Mouse (Mus musculus) heart, postnatal 14 days (tissue): ENCODE data around the gene Nphs1. TPM values are rescaled to one million over a fixed set of nuclear protein-coding genes. Genes with fewer than 3 reads are reported as not detected.
"Not testable (repeated sequence)": the region's sequence is repeated elsewhere in the genome, so short reads cannot be mapped to it uniquely, and the experiment has no call there.

Experiments
- DNase-seq, 2 experiments: peaks; one replicate each; pipeline ENCODE4 v3.0.0; 2021 to 2022
- intact Hi-C: fragments of 180-260 bp; cut with DNase I; formaldehyde crosslinking; loops from one replicate; pipeline ENCODE4 v1.15.1; 2025
- total RNA-seq, 2 experiments: library from RNA; stranded (reverse); gene quantifications; 2 replicates each; pipeline ENCODE4 v1.2.3; 2021

The Nphs1 gene
- total RNA-seq, 2 experiments from 2014 or later = not detected

DNA sequence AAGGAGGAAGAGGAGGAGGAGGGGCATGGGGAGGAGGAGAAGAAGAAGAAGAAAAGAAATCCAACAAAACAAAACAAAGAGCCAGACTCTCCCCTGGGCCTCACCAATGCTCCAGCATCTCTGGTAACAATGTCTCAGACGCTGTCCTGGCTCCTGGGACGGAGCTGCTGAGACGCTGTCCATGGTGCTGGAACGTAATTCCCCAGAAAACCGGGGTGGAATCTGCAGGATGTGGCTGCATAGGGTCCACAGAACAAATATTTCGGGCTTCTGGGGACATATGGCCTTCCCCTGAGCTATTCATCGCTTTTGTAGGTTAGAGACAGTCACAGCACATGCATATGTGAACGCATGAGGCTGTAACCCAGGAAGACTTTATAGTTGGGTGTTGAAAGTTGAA is 26.1 kb downstream of the Nphs1 start:
- intact Hi-C loops = no loop called here
- peak; percentile 22 to 61 for DNase-seq

DNA sequence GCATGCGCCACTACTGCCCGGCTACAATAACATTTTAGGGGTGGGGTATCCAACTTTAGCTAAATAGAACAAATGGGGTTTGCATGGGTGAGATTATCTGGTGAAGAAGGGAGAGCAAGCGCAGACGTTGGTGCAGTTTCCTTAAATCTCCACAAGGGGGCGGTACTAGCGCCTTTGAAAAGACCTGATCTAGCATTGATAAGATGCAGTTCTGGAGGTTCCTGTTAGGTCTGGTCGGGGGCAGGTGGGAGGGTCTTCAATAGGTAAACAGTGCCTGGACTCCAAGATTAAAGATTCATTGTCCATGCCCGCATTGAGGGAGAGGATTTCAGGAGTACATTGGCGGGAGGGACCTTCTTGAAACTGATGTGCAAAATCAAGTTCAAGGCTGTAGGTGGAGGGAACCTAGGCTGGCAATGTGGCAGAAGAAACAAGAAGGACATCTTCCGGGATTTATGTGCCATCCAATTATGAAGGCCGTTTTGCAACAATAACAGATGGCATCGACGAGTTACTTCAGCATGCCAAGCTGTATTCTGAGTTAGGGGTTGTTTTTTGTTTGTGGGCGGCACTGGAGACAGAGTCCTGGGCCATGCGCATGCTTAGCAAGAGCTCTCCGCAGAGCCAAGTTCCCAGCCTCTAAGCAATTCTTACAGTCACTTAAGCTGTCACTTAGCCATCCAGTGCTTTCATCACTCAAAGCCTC is 32.3 kb downstream of the Nphs1 start:
- peak; percentile 15 to 38 for DNase-seq
- intact Hi-C loops = loop anchor here (5.0 kb wide), 2 partner anchors 48 to 62 kb away; partner anchors contain the start of genes Hspb6 and Proser3

- intact Hi-C loops = loop anchor here (5.0 kb wide), 2 partner anchors 49 to 61 kb away; partner anchors contain the start of genes Hspb6 and Proser3
- DNase-seq = no peak
Measured at GRCm38 (mm10) chr7:30490957-30491307, 32.8 kb downstream of the Nphs1 start.

DNA sequence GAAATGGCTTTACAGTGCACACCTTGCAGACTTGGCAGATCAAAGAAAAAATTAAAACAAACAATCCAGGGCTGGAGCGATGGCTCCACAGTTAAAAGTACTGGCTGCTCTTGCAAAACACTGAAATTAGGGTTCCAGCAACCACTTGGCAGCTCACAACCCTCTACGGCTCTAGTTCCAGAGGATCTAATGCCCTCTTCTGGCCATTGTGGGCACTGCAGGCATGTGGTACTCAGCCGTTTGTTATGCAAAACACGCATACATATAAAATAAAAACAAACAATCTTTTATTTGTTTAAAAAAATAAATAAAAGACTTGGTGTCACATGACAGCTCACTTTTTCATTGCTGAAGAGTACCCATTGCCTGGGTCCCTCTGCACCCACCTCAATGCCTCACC is 34.6 kb downstream of the Nphs1 start:
- peak; percentile 74 to 85 for DNase-seq
- intact Hi-C loops = loop anchor here (2.0 to 5.0 kb wide), 3 partner anchors 50 to 120 kb away; partner anchors contain the start of genes Hspb6 and Proser3

DNA sequence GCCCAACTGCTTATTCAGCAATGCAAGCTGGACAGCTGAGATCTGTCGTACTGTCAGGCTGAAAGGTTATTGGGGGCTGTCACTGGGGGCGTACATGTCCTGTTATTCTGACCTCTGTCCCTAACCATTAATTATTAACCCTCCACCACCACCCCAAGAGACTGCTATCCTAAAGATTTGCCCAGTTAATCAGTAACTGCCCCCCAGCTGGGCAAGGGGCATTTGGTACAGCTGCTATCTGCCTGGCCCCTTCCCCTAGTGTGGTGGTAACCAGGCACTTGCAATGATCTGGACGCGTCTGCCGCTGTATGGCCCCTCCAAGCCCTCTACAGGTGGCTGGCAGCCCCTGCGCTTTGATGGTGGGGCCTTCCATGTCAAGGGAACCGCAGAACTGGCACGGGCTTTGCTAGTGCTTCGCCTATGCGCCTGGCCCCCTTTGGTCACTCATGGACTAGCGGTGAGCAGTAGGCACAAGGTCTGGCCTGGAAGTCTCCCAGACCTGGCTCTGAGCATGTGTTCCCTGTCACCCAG is 35.4 kb downstream of the Nphs1 start, which contains the start of gene Prodh2:
Gene Prodh2, plus strand, starts transcription at position 222 of the 531 bp plus-strand sequence.
- intact Hi-C loops = loop anchor here (2.0 to 5.0 kb wide), 3 partner anchors 51 to 121 kb away; partner anchors contain the start of genes Hspb6 and Proser3
- DNase-seq = no peak

DNA sequence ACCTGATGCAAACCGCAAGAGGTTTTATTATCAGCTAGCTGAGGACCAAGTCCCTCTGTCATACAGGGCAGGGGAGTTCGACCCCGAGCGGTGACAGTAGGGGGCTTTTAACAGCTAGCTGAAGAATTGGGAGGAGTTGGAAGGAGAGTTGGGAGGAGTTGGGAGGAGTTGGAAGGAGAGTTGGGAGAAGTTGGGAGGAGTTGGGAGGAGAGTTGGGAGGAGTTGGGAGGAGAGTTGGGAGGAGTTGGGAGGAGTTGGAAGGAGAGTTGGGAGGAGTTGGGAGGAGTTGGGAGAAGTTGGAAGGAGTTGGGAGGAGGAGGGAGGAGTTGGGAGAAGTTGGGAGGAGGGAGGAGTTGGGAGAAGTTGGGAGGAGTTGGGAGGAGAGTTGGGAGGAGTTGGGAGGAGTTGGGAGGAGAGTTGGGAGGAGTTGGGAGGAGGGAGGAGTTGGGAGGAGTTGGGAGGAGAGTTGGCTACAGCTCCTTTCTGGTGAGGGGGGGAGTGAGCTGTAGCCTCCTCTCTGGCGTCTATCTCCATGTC is 37.5 kb downstream of the Nphs1 start:
- DNase-seq, intact Hi-C loops: not testable (repeated sequence)

- DNase-seq, intact Hi-C loops: not testable (repeated sequence)
Measured at GRCm38 (mm10) chr7:30501159-30501558, 43.0 kb downstream of the Nphs1 start.

DNA sequence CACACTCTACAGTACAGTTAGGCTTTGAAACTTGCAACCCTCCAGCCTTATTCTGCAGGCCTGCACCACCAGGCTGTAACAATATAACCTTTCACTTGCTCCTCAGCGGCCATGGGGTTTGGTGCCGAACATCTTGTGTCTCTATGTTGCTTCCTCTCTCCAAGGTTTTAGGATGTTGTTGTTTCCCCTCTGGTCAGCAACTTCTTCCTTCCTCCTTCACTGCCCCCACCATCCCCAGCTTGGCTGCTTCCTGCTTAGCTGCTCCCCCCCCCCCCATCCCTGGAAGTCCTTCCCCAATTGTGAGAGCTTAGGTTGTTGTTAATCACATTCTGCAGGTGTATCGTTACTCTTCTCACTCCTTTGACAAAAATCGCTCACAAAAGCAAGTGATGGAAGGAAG is 49.9 kb downstream of the Nphs1 start:
- DNase-seq = no peak

DNA sequence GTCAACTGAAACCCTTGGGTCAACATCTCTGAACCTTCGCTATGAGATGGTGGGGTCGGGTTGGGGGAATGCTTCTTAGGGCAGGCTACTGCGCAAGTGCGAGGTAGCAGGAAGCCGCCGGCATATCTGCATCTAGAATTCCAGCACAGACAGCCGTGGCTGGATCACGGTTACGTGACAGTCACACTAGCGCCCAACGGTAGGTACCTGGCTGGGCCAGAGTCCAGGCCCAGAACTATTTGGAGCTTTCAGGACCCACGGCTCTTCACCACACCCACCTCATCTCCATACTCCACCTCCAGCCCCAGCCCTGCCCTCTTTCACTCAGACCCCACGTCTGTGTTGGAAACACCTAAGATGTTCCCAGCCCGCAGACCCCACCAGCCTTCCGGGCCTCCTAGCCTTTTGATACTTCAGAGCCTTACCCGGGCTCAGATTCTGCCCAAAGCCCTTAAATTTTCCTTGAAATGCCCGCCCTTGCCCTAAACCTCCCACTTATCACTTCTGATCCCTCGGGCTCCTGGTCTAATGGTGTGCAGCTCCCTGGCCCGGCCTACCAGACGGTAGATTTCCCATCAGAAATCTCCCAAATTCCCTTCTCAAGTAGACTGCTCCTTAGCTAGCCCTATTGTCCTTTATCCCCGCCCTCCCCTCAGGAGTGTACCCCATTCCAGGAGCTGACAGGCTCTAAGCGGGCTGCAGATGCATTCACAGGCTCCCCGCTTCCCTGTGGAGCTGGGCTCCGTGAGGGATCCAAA is 57.1 kb downstream of the Nphs1 start:
- DNase-seq = no peak
- intact Hi-C loops = no loop called here

More for the DNA sequence above, 49.9 kb downstream of the Nphs1 start:
- intact Hi-C loops = no loop called here

DNA sequence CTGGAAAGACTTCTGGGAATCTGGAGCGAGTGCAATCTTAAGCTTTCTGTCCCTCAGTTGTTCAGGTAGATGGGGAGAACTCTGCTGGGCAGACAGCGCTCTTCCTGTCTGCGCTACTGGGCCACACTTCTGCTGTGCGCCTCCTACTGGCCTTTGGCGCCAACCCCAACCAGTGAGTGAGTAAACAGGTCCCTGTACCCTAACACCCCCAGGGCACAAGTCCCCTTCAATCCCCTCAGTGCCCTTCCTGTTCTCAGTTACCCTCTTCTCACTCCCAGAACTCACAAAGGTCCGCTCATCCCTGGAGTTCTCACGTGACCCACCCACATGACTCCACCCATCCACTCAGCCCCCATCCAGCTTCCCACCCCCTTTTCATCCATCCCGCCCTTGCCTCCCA is 60.2 kb downstream of the Nphs1 start:
- intact Hi-C loops = no loop called here
- DNase-seq = no peak

GRCm38 (mm10) chr7:30520396-30520795 is 62.3 kb downstream of the Nphs1 start:
- no peak for DNase-seq
- intact Hi-C loops = no loop called here

- no peak for DNase-seq
- intact Hi-C loops = no loop called here
Measured at GRCm38 (mm10) chr7:30520856-30521255, 62.7 kb downstream of the Nphs1 start.

DNA sequence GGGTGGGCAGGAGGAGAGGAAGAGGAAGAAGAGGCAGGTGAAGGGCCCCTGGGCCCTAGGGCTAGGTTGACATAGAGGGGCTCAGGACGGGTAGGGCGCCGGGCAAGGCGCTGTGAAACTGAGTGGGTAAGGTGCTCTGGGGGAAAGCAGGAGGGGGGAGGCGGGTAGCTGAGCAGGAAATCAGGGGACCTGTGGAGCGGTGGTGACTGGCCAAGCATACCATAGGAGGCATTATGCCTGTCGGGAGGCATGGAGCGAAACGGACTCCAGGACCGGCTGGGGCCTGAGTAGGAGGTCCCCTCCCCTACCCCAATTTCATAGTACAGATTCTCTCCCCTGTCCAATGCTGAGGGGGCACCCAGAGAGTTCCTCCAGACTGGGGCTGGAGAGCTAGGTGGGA is 64.8 kb downstream of the Nphs1 start:
- DNase-seq = no peak
- intact Hi-C loops = no loop called here

- DNase-seq = no peak
- intact Hi-C loops = no loop called here
Measured at GRCm38 (mm10) chr7:30524487-30524886, 66.4 kb downstream of the Nphs1 start.

DNA sequence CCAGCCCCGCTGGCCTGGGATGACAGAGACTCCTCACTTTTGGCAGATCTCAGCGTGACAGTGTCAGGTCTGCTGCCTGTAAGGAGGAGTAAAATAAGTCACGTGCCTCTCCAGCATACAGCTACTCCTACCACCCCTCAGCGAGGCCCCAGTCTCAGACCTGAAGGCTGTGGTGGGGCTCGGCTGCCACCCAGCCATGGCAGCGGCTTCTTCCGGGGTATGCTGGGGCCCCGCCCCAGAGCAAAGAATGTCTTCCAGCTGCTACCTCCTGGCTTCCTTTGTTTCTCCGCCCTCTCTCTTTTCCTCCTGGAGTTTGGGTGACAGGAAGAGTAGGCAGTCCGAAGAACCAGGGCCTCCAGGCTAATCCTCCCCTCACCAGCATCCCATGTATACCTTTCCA is 67.8 kb downstream of the Nphs1 start:
- intact Hi-C loops = no loop called here
- DNase-seq = no peak

DNA sequence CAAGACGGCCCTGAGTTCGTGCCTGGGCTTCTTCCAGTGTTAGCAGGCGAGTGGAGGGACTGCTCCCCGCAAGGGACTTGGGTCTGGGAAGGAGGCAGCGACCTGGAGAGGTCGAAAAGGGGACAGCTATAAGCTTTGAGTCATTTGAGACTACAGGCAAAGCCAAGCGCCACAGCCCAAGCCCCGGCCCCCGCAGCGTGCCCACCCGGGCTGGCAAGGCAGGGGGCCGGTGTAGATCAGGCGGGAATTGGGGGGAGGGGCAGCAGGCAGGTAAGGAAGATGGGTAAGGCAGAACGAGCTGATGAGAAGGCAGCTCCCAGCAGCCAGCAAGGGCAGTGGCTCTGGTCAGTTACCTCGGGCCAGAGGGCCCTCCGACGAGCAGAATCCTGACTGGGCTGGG is 68.3 kb downstream of the Nphs1 start:
- intact Hi-C loops = no loop called here
- no peak for DNase-seq

DNA sequence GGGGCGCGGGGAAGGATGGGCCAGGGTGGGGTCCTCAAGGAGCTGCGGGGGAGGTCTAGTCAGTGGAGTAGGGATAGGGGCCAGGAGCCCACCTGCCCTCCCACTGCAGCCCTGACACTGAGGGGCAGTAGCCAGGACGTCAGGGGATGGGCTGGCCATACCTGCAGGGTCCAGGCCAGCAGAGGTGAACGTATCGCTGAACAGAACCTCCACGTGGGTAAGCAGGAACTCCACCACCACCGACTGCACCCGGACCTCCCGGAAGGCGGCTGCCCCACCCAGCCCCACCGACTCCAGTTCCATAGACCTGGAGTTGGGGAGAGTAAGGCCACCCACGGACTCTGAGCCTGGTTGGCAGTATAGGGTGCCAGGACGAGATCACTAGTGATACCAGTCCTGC is 68.9 kb downstream of the Nphs1 start:
- intact Hi-C loops = no loop called here

DNA sequence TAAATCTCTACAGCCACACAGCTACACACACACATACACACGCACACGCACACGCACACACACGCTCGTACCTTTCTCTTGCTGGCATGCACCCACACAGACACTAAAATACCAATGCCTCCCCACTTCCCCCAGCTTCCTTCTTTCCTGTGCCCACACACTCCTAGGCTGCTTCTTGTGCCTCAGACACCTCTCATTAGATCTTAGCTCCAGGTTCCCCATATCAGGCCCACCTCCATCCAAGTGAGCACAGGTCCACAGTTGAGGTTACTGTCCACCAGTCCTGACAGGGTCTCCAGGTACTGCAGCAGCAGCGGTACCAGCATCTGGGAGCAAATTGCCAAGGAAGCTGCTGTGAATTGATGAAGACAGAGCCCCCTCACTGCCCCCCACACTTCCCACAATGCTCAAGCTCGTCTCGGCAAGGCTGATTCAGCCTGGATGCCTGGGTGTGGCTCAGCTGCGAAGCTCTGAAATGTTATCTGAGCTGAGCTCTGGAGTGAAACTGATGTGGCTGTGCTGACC is 73.2 kb downstream of the Nphs1 start:
- DNase-seq = peak in 1 of 2 experiments; percentile 1
- intact Hi-C loops = no loop called here

More for the DNA sequence above, 68.9 kb downstream of the Nphs1 start:
- DNase-seq = no peak

DNA sequence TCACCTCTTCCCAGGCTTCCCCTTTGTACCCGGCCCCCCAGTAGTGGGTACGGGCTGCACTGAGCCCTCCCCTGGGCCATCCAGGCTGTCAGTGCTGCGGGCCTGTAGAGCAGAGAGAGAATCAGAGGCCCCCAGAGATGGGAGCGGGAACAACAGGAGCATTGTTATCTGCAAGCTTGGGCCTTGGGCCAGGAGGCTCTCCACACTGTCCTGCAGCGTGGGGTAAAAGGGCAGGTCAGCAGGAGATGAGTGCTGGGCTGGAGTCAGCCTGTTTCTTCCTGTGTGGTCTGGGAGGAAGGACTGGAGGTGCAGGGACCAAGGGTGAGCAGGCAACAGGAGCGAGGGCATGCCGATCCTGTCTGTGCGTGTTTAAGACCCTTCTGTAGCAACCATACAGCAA is 74.8 kb downstream of the Nphs1 start:
- DNase-seq = peak; percentile 43 to 55
- intact Hi-C loops = no loop called here

GRCm38 (mm10) chr7:30533941-30534632 is 76.0 kb downstream of the Nphs1 start:
- intact Hi-C loops = no loop called here
- DNase-seq = no peak
